Mouse (Mus musculus) liver (tissue): ENCODE results near the gene Chmp2b.
A peak's percentile ranks its signal among the peaks of the same experiment; 100 is the strongest.

Experiments
- DNase-seq: peaks from one replicate; pipeline ENCODE4 v3.0.0-alpha.2; 2020; ENCODE audit warnings: mixed read lengths

The Chmp2b gene

GRCm38 (mm10) chr16:65561963-65562863 lies at the start of gene Chmp2b:
TSS of gene Chmp2b (minus strand) at chr16:65562726.
- DNase-seq = peak; percentile 85

- no peak for DNase-seq
Observed at GRCm38 (mm10) chr16:65611678-65612077, 49.2 kb upstream of the Chmp2b start.

- no peak for DNase-seq
Observed at GRCm38 (mm10) chr16:65600798-65601197, 38.3 kb upstream of the Chmp2b start.

- DNase-seq = no peak
Observed at GRCm38 (mm10) chr16:65586111-65586865, 23.8 kb upstream of the Chmp2b start.

- DNase-seq = no peak
Observed at GRCm38 (mm10) chr16:65585699-65586098, 23.2 kb upstream of the Chmp2b start.

- DNase-seq = no peak
Observed at GRCm38 (mm10) chr16:65577298-65578029, 14.9 kb upstream of the Chmp2b start.

- DNase-seq = no peak
Observed at GRCm38 (mm10) chr16:65568853-65569252, 6.3 kb upstream of the Chmp2b start.

- DNase-seq = no peak
Observed at GRCm38 (mm10) chr16:65564951-65565350, 2.4 kb upstream of the Chmp2b start.

- DNase-seq = no peak
Observed at GRCm38 (mm10) chr16:65564306-65564705, 1.8 kb upstream of the Chmp2b start.

GRCm38 (mm10) chr16:65562864-65563206 lies 309 bp upstream of the Chmp2b start:
- DNase-seq = no peak

- no peak for DNase-seq
Observed at GRCm38 (mm10) chr16:65560996-65561962, 1.2 kb downstream of the Chmp2b start.

GRCm38 (mm10) chr16:65559591-65559990 lies 2.9 kb downstream of the Chmp2b start:
- no peak for DNase-seq

GRCm38 (mm10) chr16:65557369-65557768 lies 5.2 kb downstream of the Chmp2b start:
- no peak for DNase-seq

GRCm38 (mm10) chr16:65554267-65554666 lies 8.3 kb downstream of the Chmp2b start:
- DNase-seq = no peak

GRCm38 (mm10) chr16:65550814-65551213 lies 11.7 kb downstream of the Chmp2b start:
- no peak for DNase-seq

GRCm38 (mm10) chr16:65548960-65549359 lies 13.6 kb downstream of the Chmp2b start:
- DNase-seq = no peak

- no peak for DNase-seq
Observed at GRCm38 (mm10) chr16:65543676-65544293, 18.7 kb downstream of the Chmp2b start.

- DNase-seq = peak; percentile 23
Observed at GRCm38 (mm10) chr16:65533315-65533999, 29.1 kb downstream of the Chmp2b start.

- no peak for DNase-seq
Observed at GRCm38 (mm10) chr16:65531663-65532062, 30.9 kb downstream of the Chmp2b start.

- DNase-seq = no peak
Observed at GRCm38 (mm10) chr16:65529589-65529988, 32.9 kb downstream of the Chmp2b start.

GRCm38 (mm10) chr16:65526695-65527094 lies 35.8 kb downstream of the Chmp2b start:
- no peak for DNase-seq
